Mouse (Mus musculus) urinary bladder, postnatal 25 days (tissue): ENCODE results near the gene Actl6b.

Source experiments
- DNase-seq: peaks from one replicate; pipeline ENCODE4 v3.0.0; 2022; ENCODE audit warnings: low spot score

Gene Actl6b

DNA sequence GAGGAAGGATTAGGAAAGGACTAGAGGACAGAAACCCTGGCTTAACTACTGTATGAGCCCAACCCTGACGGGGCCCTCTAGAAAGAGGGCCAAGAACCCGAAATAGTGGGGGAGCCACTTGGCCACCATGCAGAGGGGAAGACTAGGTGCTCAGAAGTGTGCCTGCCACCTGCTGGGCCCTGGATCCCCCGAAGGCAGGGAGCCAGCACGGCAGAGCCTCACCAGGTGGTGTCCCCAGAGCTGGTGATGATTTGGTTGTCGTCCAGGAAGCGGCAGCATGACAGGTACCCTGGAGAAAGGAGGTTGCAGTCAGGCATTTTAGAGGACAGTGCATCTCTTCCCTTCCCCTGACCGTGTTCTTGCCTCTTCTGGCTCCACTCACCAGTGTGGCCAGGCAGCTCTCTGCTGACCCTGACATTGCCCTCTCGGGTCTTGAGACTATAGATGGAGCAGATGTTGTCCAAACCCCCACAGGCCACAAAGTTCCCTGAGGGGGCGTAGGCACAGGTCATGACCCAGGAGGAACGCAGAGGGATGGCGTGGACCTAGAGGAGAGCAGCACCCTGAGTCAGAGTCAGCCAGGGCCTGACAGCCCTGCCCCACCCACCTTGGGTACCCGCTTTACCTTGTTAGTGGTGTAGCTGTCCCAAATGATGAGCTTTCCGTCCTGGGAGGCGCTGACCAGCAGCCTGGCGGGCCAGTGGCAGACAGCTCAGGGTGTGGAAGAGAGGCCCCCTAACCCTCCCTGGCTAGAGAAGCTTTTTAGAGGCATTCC, 23.9 kb upstream of the Actl6b start:
- no peak for DNase-seq

- no peak for DNase-seq
Measured at GRCm38 (mm10) chr5:137530075-137530474, 23.2 kb upstream of the Actl6b start.

GRCm38 (mm10) chr5:137530588-137531413, 22.5 kb upstream of the Actl6b start:
- DNase-seq = peak; percentile 47

DNA sequence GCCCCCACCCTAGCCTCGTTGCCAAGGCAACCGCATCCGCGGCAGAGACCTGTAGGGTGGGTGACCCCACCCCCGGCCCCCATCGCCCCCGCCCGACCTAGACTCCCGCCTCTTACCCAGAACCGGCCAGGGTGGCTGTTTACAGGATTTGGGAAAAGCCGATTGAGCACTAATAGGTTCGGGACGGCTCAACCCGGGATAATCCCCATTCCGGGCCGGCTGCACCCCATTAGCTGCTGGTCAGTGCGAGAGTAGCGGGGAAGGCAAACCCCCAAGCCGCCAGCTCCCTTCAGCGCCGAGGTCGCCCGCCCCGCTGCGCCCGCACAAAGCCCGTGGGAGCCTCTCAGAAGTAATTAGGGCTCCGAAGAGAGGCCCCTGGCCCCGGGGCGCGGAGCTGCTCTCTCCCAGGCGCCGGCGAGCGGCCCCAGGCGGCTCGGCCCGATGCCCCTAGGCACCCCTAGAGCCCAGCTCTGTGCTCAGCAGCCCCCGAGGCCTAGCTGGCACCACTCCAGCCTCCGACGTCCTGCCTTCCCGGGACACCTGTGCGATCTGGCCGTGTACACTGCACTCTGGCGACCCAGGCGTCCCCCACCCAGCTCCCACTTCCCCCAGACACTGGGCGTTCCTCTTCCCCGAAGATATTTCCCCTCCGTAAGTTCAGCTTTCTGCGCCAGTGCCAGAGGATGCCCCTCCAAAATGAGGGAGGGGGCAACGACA, 21.7 kb upstream of the Actl6b start:
- peak; percentile 55 for DNase-seq

GRCm38 (mm10) chr5:137532131-137532807, 21.0 kb upstream of the Actl6b start:
- DNase-seq = no peak

DNA sequence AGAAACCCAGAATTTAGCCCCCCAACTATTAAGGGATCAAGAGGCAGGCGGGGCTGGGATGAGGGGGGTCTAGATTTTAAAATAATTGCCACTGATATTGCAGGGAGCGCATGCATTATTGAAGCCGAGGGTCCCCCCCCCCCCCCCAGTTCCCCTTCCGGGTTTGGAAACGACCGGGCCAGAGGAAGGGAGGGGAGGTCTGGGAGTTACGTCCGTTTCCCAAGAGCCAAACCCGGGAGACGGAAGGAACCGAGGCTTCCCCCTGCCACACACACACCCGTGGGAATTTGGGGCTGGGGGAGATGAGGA, 20.6 kb upstream of the Actl6b start:
- no peak for DNase-seq

DNA sequence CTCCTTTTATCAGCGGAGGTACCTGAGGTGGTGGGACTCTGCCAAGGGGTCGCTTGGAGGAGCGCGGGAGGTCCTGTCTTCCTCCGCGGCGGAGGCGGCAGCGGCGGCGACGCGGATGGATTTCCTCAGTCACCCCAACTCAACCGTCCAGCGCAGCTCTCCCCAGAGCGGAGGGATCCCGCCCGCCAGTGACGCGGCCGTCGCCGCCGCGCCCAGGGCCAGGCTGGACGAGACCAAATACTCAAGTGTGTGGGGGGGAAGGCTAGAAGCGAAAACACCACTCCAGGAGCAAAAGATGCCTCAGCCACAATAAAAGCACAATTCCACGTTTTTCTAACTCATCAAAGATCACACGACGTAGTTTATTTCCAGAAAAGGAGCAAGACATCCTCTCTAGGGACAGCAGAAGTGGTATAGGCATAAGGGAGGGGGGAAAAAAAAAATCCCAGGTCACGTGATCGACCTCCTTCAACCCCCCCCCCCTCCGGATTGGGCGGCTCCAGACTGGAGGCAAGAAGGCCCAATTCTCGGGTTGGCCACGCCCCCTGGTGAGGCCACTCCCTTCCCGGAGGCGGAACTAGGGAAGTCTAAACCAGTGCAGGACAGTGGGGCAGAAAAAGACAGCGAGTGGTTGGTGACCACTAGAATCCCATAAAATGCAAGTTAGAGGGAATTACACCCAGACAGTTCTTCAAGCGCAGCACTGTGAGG, 20.0 kb upstream of the Actl6b start, which contains the start of the genes Epo and Gnb2:
Gene Epo, minus strand, starts transcription at position 126 of the 711 bp plus-strand sequence.
Gene Gnb2, minus strand, starts transcription at position 394 of the 711 bp plus-strand sequence.
- peak; percentile 96 for DNase-seq

DNA sequence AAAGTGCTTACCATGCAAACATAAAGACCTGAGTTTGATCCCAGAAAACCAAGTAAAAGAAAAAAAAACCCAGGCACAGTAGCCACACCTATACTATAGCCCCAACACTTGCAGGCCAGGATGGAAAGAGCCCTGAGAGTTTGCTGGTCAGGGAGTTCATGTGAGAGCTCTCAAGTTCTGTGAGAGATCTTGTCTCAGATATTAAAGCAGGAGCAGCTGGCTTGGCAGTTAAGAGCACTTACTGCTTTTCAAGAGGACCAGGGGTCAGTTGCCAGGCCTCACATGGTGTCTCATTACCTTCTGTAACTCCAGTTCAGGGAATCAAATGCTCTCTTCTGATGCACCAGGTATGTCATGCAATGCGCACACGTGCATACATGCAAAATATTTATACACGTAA, 18.6 kb upstream of the Actl6b start:
- no peak for DNase-seq

DNA sequence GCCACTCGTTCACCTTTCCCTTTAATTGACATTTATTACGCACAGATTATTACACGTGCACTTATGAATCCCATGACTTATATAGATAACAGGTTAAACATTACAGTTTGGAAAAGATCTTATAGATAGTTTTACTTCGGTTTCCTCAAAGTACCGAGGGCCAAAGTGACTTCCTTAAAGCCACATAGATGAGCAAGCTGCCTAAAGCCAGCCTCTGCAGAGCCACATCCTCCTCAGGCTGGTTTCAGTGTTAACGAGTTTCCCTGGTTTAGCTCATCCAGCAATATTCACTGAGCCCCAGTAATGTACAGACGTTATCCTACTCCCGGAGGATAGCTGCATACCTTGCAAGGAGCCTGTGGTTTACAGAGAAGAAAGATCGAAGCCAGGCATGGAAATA, 18.0 kb upstream of the Actl6b start:
- no peak for DNase-seq

GRCm38 (mm10) chr5:137537461-137537860, 15.9 kb upstream of the Actl6b start:
- no peak for DNase-seq

- no peak for DNase-seq
Measured at GRCm38 (mm10) chr5:137539291-137539801, 14.0 kb upstream of the Actl6b start.

DNA sequence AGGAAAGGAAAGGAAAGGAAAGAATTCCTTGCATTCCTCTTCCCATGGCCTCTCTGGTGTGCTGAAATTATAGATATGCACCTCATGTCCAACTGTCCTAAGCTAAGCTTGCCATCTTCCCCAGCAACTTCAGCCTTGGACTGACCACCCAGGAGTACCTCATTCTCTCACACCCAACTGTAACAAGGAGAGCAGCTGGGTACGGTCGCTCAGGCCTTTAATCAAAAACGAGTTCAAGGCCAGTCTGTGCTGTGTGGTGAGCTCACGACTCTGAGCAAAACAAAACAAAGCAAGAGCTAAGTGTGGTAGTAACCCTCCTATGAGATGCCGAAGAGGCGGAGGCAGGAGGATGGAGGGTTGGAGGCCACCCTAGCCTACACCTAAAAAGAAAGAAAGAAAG, 12.3 kb upstream of the Actl6b start:
- no peak for DNase-seq

DNA sequence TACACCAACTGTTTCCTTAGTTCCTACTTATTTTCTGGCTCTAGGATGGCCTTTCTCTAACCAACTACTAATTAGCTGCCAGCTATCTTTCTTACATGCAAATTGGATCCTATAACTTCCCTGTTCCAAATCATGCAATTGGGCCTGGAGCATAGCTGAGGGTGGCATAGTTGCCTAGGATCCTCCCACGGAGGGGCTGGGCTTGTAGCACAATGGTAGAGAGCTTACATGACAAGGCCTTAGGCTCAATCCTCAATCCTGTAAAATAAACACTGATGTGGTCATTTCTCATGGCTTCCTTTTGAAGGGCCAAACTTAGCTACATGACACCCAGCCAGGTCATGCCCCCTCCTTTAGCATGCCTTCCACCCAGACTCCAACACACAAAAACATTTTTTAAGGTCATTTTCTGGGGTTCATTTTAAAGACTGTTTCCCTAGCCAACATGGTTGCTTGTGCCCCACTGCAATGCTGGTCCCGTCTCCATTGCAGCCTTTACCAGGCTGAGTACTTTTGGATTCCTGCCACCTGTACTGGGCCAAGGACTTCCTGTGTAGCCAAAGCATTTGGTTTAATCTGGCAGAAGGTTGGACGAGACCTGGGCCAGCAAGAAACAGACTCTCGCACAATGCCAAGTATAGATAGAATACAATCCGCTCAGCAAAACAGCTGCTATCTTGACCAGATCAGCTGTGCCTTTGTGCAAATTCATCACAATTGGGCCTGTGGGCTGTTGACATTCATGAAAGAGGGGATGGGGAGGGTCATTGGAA, 11.4 kb upstream of the Actl6b start:
- no peak for DNase-seq

GRCm38 (mm10) chr5:137544926-137545325, 8.4 kb upstream of the Actl6b start:
- DNase-seq = no peak

DNA sequence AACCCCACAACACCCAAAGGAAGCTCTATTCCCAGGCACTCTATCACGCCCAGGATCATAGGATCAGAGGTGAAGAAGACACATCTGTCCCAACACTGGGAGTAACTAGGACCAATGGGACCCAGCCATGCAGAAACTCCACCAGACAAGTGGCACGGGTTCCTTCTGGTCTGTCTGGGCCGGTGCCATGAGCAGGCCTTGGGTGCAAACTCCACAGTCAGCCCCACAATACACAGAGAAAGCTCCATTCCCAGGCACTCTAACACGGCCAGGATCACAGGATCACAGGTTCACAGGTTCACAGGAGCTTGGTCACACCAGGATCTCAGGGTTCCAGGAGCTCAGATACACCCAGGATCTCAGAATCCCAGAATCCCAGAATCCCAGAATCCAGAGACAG, 7.7 kb upstream of the Actl6b start:
- DNase-seq = no peak

DNA sequence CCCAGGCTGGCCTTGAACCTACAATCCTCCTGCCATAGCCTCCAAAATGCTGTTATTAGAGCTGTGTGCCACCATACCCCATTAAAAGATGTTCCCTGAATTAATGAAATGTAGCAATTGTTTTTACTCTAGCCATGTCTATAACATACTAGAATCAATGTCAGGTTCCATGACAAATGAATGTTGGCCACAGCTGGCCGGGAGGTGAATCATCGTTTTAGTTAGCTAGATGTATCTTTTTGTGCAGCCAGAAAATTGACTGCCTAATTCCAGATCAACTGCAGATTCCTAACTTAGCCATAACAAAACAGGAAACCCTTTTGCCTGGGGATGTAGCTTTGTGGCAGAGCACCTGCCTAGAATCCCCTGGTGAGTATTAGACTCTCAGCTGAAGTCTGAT, 3.5 kb upstream of the Actl6b start:
- no peak for DNase-seq

- no peak for DNase-seq
Measured at GRCm38 (mm10) chr5:137551119-137551518, 2.2 kb upstream of the Actl6b start.

GRCm38 (mm10) chr5:137553000-137553399, 317 bp upstream of the Actl6b start:
- DNase-seq = no peak

DNA sequence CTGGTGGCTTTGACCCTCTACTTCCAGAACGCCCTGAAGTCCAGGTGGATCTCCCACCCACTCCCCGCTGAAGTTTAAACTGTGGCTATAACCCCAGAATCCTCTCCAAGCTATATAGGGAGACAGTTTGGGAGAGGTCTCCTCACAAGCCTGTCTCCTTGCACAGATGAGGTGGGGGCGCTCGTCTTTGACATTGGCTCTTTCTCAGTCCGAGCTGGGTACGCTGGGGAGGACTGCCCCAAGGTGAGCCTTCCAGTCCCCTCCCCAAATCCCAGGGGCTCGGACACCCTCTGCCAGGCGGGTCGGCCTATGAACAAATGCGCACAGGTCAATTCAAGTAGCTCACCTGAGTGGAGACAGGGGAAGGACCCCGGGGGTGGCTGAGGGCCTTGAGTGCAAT, 581 bp downstream of the Actl6b start:
- no peak for DNase-seq

- DNase-seq = no peak
Measured at GRCm38 (mm10) chr5:137561556-137561955, 8.2 kb downstream of the Actl6b start.

GRCm38 (mm10) chr5:137562965-137563364, 9.6 kb downstream of the Actl6b start:
- no peak for DNase-seq
